Mouse (Mus musculus): Measurements from ENCODE around the gene Mocs2. TPM values are rescaled to one million over a fixed set of nuclear protein-coding genes. Genes with fewer than 3 reads are reported as not detected.

Mocs2 gene
- polyA plus RNA-seq, 1 experiment from 2014 or later: 44.1 TPM

DNA sequence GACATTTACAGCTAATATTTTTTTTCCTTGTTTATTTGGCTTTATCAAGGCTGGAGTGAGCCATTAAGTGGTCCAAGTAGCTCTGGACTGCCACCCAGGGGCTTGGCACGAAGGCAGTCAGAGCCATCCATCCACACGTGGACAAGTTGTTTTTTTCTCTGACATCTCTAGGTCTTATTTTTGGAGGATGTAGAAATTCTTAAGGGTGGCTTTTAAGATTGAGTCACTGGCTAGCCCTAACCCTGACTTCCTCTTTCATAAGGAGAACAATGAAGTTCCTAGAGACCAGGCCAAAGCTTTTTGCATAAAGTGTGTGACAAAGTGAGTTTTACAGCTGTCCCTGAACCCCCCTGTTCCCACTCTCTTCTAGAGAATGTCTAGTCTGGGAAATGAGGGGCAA, 16.5 kb downstream of the Mocs2 start:
- no peak for ATAC-seq
- no peaks in the 10 kb centered on the region for H3K27me3 ChIP-seq (replicated peaks)
- H3K9me3 ChIP-seq (replicated peaks): no peaks in the 10 kb centered on the region
- no peak overlapping the region for H3K4me2 ChIP-seq
- no peak overlapping the region for H3K27ac ChIP-seq
- 21% methylated on average over 2 of the region's 2 CpGs for WGBS (ENCODE audit: insufficient replicate concordance)
- H3K4me1 ChIP-seq: peaks cover 15% of the 10 kb centered on the region; the same call in 1 of the 2 replicates
- H3K9ac ChIP-seq: no peak overlapping the region
- H3K36me3 ChIP-seq: peaks cover 9% of the 10 kb centered on the region; the same call in 1 of the 2 replicates
- no peak overlapping the region for H3K4me3 ChIP-seq

DNA sequence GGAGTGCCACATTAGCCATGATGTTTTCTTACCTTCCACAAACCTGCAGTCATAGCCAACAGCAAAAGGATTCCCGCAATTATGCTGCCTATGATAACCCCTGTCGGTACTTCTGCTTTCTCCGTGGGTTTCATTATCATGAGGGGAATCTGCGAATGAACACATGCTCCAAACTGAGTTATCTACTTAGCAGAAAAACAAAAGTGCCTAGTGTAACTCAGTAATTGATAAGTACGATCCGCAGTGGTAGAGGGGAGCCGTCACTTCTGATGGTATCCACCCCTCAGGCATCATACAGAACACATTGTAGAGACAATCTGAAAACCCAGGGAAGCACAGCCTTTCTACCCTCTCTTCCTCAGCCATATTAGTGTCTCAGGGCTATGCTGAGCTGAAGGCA, 19.0 kb downstream of the Mocs2 start:
- Histone ChIP-seq H3K27ac (no peak overlapping the region), H3K9me3 (replicated peaks) (no peaks in the 10 kb centered on the region), H3K27me3 (replicated peaks) (no peaks in the 10 kb centered on the region), H3K4me1 (peaks cover 15% of the 10 kb centered on the region; the same call in 1 of the 2 replicates), H3K4me3 (no peak overlapping the region), H3K9ac (no peak overlapping the region; the same call in 1 of the 2 replicates), H3K36me3 (0 out of 2 replicates have a peak, but pooled peaks cover 4% of the 10 kb centered on the region), H3K4me2 (no peak overlapping the region)
- 24% methylated on average over 7 of the region's 7 CpGs for WGBS (ENCODE audit: insufficient replicate concordance)
- no peak for ATAC-seq

DNA sequence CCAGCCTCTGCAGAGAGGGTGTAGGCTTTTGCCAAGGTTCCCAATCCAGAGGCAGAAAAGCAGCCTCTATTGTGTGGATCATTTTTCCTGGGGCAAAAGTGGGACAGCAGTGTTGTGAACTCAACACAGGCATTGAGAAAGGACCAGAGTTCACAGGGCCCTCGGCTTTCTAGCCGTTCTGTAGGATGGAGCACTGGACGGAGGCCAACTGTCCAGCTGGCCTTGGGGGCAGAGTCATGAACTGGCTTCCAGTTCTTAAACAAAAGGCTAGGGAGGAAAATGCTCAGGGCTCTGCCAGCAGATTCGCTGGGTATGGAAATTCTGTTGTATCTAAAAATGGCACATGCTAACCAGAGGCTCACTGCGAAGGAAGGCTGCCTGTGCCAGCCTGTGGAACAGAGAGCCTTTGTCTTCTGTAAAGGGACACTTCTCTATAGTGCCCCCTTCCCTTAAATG, 20.5 kb downstream of the Mocs2 start:
- Histone ChIP-seq H3K27me3 (replicated peaks) (no peaks in the 10 kb centered on the region), H3K4me3 (no peak overlapping the region), H3K9me3 (replicated peaks) (no peaks in the 10 kb centered on the region), H3K36me3 (no peaks in the 10 kb centered on the region), H3K4me2 (no peak overlapping the region), H3K4me1 (peaks cover 12% of the 10 kb centered on the region; the same call in 1 of the 2 replicates), H3K9ac (no peak overlapping the region), H3K27ac (no peak overlapping the region)
- 59% methylated on average over 5 of the region's 5 CpGs for WGBS (ENCODE audit: insufficient replicate concordance)
- peak; percentile 57; the same call in 1 of the 2 replicates for ATAC-seq

DNA sequence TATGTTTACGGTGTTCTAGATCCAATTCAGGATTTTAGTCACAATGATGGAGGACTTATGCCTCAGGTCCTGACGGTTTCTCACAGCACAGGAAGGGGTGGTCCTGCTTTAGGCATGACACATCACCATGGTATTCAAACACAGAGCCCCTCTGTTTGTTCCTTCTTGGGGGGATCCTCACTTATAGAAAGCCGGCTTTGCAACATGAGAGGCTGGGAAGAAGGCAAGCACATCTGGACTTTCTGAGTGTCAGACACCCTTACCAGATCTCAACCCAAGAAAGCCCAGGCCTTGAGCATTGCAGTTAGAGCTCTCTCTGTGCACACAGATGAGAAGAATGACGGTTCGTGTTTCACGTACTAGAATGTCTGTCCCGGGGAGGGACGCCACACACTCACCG, 21.1 kb downstream of the Mocs2 start:
- 71% methylated on average over 9 of the region's 9 CpGs for WGBS (ENCODE audit: insufficient replicate concordance)
- no peak overlapping the region for H3K4me2 ChIP-seq
- no peak overlapping the region for H3K27ac ChIP-seq
- H3K9me3 ChIP-seq (replicated peaks): no peaks in the 10 kb centered on the region
- ATAC-seq: no peak
- H3K4me1 ChIP-seq: peaks cover 10% of the 10 kb centered on the region; the same call in 1 of the 2 replicates
- H3K27me3 ChIP-seq (replicated peaks): no peaks in the 10 kb centered on the region
- H3K36me3 ChIP-seq: no peaks in the 10 kb centered on the region
- no peak overlapping the region for H3K9ac ChIP-seq
- H3K4me3 ChIP-seq: no peak overlapping the region

DNA sequence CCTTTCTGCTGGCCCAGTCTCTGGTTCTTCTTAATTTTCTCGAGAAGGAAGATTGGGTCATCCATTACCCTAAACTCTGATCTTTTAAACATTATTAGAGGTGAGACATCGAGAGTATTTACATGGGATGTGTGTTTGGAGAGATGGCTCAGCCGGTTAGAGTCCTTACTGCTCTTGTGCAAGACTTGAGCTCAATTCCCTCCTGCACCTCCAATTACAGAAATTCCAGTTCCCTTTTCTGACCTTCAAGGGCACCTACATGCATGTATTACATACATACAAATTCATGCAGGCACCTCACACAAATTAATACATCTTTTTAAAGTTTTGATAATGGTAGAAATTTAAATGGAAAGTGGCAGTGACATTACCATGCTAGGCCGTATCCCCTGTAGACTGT, 22.5 kb downstream of the Mocs2 start:
- H3K4me2 ChIP-seq: no peak overlapping the region
- H3K36me3 ChIP-seq: no peaks in the 10 kb centered on the region
- no peak overlapping the region for H3K9ac ChIP-seq
- no peaks in the 10 kb centered on the region for H3K9me3 ChIP-seq (replicated peaks)
- peaks cover 10% of the 10 kb centered on the region; the same call in 1 of the 2 replicates for H3K4me1 ChIP-seq
- no peak for ATAC-seq
- no peak overlapping the region for H3K4me3 ChIP-seq
- WGBS (ENCODE audit: insufficient replicate concordance): 62% methylated on average over 4 of the region's 4 CpGs
- H3K27ac ChIP-seq: no peak overlapping the region
- H3K27me3 ChIP-seq (replicated peaks): no peaks in the 10 kb centered on the region

DNA sequence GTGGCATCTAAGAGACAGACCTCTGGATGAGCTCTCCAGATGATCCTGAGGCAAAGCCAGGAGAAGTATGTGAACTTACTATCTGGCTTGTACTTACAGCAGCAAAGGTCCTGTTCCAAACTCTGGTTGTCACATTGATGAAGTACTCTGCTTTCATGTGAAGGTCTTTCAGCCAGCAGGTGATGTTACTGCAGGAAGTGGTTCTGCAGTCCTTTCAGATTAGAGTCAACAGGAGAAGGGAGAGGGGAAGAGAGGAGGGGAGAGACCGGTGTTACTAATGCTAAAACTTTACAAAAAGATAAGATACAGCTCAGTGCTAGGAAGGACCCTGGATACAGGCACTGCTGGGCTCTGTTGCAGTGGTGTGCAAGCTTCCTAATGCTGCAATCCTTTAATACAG, 25.3 kb downstream of the Mocs2 start:
- H3K27me3 ChIP-seq (replicated peaks): no peaks in the 10 kb centered on the region
- no peak overlapping the region for H3K4me2 ChIP-seq
- no peak overlapping the region for H3K27ac ChIP-seq
- no peak overlapping the region for H3K4me3 ChIP-seq
- no peak overlapping the region for H3K9ac ChIP-seq
- peaks cover 4% of the 10 kb centered on the region; the same call in 1 of the 2 replicates for H3K4me1 ChIP-seq
- no peaks in the 10 kb centered on the region for H3K9me3 ChIP-seq (replicated peaks)
- no peak for ATAC-seq
- WGBS (ENCODE audit: insufficient replicate concordance): 6% methylated on average over 1 of the region's 1 CpGs
- no peaks in the 10 kb centered on the region for H3K36me3 ChIP-seq

DNA sequence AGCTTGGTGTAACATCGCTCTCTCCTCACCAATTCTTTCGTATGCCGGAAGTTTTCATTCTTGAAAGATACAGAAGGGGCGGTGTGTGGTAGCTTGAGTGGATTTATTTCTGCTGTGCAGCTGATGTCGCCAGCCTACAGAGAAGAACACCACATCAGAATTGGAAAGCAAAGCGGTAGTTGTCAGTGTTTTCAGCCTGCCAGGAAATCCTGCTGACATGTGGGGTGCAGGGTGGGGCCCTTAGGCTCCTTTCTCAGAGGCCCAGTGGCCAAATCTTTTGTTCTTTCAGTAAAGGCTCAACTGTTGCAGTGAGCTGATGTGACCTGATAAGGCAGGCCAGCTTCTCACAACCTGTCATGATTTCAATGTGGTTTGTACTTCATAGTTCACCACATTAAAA, 27.8 kb downstream of the Mocs2 start:
- H3K36me3 ChIP-seq: no peaks in the 10 kb centered on the region
- no peak overlapping the region for H3K9ac ChIP-seq
- no peak overlapping the region for H3K4me2 ChIP-seq
- H3K4me1 ChIP-seq: no peaks in the 10 kb centered on the region
- peak; percentile 32; the same call in 1 of the 2 replicates for ATAC-seq
- H3K27ac ChIP-seq: no peak overlapping the region
- WGBS (ENCODE audit: insufficient replicate concordance): 36% methylated on average over 6 of the region's 6 CpGs
- H3K9me3 ChIP-seq (replicated peaks): no peaks in the 10 kb centered on the region
- H3K27me3 ChIP-seq (replicated peaks): no peaks in the 10 kb centered on the region
- H3K4me3 ChIP-seq: no peak overlapping the region

DNA sequence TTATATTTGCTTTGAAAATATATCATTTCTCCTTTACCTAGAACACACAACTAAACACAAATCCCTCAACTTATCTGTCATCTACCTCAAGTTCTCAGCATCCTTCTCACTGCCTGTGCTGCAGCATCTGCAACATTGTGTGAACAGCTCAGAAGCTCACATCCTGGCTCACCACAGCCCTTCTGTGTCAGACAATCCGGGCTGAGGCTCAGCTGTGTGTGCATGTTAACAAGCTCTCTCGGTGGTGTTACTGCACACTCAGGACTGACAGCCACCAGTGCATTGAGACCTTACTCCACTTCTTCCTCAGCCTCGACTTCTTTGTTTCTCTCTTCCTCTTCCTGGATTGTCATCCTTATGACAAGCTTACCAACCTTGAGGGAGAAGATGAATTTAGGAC, 30.9 kb downstream of the Mocs2 start:
- Histone ChIP-seq H3K4me1 (no peaks in the 10 kb centered on the region), H3K27ac (no peak overlapping the region), H3K9ac (no peak overlapping the region), H3K4me3 (no peak overlapping the region), H3K9me3 (replicated peaks) (no peaks in the 10 kb centered on the region), H3K36me3 (no peaks in the 10 kb centered on the region), H3K27me3 (replicated peaks) (no peaks in the 10 kb centered on the region), H3K4me2 (no peak overlapping the region)
- ATAC-seq: no peak
- WGBS (ENCODE audit: insufficient replicate concordance): 54% methylated on average over 3 of the region's 3 CpGs

DNA sequence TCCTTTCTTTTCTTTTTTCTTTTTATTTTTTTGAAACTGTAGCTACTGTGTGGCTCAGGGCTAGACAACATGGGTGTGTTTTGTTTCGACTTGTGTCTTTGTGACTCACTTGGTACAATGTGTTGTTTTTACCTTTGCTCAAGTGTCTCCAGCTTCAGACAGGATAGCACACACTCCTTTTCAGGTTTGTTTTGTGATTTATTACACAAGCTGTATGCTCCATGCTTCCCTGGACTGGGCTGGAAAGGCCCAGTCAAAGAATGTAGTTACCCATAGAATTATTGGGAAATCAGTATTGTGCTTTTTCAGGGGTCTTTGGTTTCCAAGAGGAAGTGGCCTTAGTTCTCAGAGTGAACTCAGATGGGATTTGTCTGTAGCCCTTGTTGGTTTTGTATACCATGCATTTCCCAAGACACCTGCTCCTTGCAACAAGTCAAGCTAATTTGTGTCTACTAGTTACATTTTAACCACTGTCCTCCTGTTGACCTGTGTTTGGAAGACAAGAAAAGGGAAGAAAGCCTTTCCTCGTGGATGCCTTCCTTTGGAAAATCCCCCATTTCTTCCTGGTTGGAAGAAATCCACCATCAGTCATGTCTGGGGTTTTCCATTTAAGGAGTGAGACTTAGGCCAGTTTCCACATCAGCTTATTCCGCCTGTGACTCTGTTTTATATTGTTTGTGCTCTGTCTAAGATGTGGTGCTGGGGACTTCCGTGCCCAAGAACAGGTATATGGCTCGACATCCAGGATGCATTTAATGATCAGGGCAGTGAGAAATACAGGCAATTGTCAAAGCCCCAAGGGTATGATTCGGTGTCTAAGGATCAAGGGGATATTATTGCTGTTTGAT, 34.5 kb downstream of the Mocs2 start:
- no peak for ATAC-seq
- Histone ChIP-seq H3K36me3 (no peaks in the 10 kb centered on the region), H3K4me2 (no peak overlapping the region), H3K4me1 (no peaks in the 10 kb centered on the region), H3K4me3 (no peak overlapping the region), H3K27ac (no peak overlapping the region), H3K9ac (no peak overlapping the region), H3K27me3 (replicated peaks) (no peaks in the 10 kb centered on the region), H3K9me3 (replicated peaks) (no peaks in the 10 kb centered on the region)
- 51% methylated on average over 6 of the region's 6 CpGs for WGBS (ENCODE audit: insufficient replicate concordance)

DNA sequence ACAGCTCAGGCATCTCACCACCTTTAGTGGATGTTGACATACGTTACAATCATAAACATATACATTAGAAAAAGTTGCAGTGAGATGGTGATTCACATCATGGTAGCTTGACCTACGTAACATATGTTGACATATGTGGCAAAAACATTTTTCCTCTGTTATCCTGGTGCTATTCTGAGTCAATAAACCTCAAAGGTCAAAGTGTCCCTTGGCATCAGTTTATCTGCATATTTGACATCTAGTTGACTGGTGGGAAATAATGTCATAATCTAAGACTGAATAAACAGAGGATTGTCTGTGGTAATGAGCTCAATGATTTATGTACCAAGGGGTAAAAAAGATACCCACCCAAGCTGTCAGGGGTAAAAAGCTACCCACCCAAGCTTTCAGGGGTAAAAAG, 35.1 kb downstream of the Mocs2 start:
- Histone ChIP-seq H3K9ac (no peak overlapping the region), H3K4me3 (no peak overlapping the region), H3K27me3 (replicated peaks) (no peaks in the 10 kb centered on the region), H3K9me3 (replicated peaks) (no peaks in the 10 kb centered on the region), H3K36me3 (no peaks in the 10 kb centered on the region), H3K4me1 (no peaks in the 10 kb centered on the region), H3K27ac (no peak overlapping the region), H3K4me2 (no peak overlapping the region)
- WGBS (ENCODE audit: insufficient replicate concordance): 73% methylated on average over 2 of the region's 2 CpGs
- no peak for ATAC-seq

DNA sequence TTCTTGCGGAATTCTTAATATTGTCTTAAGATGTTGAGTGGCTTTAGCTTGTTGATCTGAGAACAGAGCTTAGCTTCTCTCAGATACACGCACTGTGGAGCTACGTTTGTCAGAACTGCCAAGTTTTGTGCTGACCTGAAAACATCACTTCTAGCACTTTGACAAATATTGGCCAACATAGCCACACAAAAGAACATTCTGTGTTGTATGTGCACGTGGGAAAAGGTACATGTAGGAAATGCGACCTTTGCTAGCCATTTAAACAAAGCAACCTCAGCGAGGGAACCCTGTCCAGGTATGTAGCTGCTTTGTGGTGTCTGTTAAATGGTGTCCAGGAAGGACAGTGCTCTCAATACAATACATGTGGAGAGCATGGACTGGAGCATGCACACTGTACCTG, 36.0 kb downstream of the Mocs2 start:
- Histone ChIP-seq H3K4me1 (no peaks in the 10 kb centered on the region), H3K27me3 (replicated peaks) (no peaks in the 10 kb centered on the region), H3K9me3 (replicated peaks) (no peaks in the 10 kb centered on the region), H3K36me3 (no peaks in the 10 kb centered on the region), H3K4me3 (no peak overlapping the region), H3K9ac (no peak overlapping the region), H3K27ac (no peak overlapping the region), H3K4me2 (no peak overlapping the region)
- WGBS (ENCODE audit: insufficient replicate concordance): 74% methylated on average over 6 of the region's 6 CpGs
- ATAC-seq: no peak

DNA sequence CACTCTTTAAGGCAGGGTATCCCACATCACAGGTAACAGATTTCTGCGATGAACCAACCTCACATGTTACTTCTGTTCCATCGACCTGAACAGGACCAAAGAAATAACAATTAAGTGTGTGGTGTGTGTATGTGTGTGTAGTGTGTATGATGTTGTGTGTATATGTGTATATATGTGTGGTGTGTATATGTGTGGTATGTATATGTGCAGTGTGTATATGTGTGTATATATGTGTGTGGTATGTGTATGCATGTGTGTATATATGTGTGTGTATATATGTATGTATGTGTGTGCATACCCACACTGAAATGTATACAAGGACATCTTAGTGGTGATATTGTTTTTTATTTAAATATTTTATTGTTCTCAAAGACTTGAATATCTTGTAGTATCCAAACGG, 36.4 kb downstream of the Mocs2 start:
- 85% methylated on average over 3 of the region's 3 CpGs for WGBS (ENCODE audit: insufficient replicate concordance)
- H3K9ac ChIP-seq: no peak overlapping the region
- H3K4me2 ChIP-seq: no peak overlapping the region
- no peaks in the 10 kb centered on the region for H3K27me3 ChIP-seq (replicated peaks)
- no peaks in the 10 kb centered on the region for H3K36me3 ChIP-seq
- ATAC-seq: no peak
- H3K27ac ChIP-seq: no peak overlapping the region
- H3K4me3 ChIP-seq: no peak overlapping the region
- H3K9me3 ChIP-seq (replicated peaks): no peaks in the 10 kb centered on the region
- no peaks in the 10 kb centered on the region for H3K4me1 ChIP-seq

Measured in liver, embryonic 12.5 days (tissue).